Mouse (Mus musculus) midbrain, embryonic 15.5 days (tissue): ENCODE data around the gene Ccdc40. TPM values are rescaled to one million over a fixed set of nuclear protein-coding genes. Genes with fewer than 3 reads are reported as not detected.
"Not testable (repeated sequence)": the region's sequence is repeated elsewhere in the genome, so short reads cannot be mapped to it uniquely, and the experiment has no call there.

Experiments
- ATAC-seq: fragments of 200-750 bp; cut with Nextera tagmentation; replicated peaks from 2 replicates; pipeline ENCODE4 v1.8.0; 2017; ENCODE audit warnings: moderate TSS enrichment
- H3K27ac ChIP-seq: fragments of 300-500 bp; sonication (generic); 2 replicates; pipeline ENCODE4 v1.5.1; 2015; ENCODE audit warnings: mild to moderate bottlenecking, inconsistent platforms
- H3K27me3 ChIP-seq: fragments of 300-500 bp; sonication (generic); replicated peaks from 2 replicates; pipeline ENCODE4 v1.6.1; 2015; ENCODE audit warnings: inconsistent platforms
- H3K36me3 ChIP-seq: fragments of 300-500 bp; sonication (generic); replicated peaks from 2 replicates; pipeline ENCODE4 v1.6.1; 2015; ENCODE audit warnings: inconsistent platforms
- H3K4me1 ChIP-seq: fragments of 300-500 bp; sonication (generic); 2 replicates; pipeline ENCODE4 v1.6.1; 2015; ENCODE audit warnings: inconsistent platforms
- H3K4me2 ChIP-seq: fragments of 300-500 bp; sonication (generic); 2 replicates; pipeline ENCODE4 v1.6.1; 2015; ENCODE audit warnings: inconsistent platforms, mild to moderate bottlenecking, moderate library complexity
- H3K4me3 ChIP-seq: fragments of 300-500 bp; sonication (generic); 2 replicates; pipeline ENCODE4 v1.5.1; 2015; ENCODE audit warnings: mild to moderate bottlenecking, inconsistent platforms
- H3K9ac ChIP-seq: fragments of 300-500 bp; sonication (generic); 2 replicates; pipeline ENCODE4 v1.6.1; 2015; ENCODE audit warnings: mild to moderate bottlenecking, inconsistent platforms
- H3K9me3 ChIP-seq: fragments of 300-500 bp; sonication (generic); 2 replicates; pipeline ENCODE4 v1.6.1; 2016; ENCODE audit warnings: inconsistent platforms
- WGBS: fragments of 180-500 bp; shearing (Covaris S2); methylation state at CpG from one replicate; pipeline ENCODE4 v1.1.7; 2015; ENCODE audit warnings: mixed read lengths; 5-methylcytosine and 5-hydroxymethylcytosine counted together
- polyA plus RNA-seq: library from polyadenylated mRNA; unstranded; fragments of >200 nt; fragmentation: Nextera tagmentation; extraction: Ambion mirVana; gene quantifications from 2 replicates; pipeline ENCODE4 v1.2.1, GENCODE M21; 2015

The Ccdc40 gene
- polyA plus RNA-seq, 1 experiment from 2014 or later: 21.5 TPM

- no peak for ATAC-seq
- Histone ChIP-seq H3K27me3 (no peaks in the 10 kb centered on the region), H3K27ac (no peak overlapping the region), H3K4me2 (peak overlapping the region; percentile 12), H3K4me3 (no peak overlapping the region), H3K36me3 (no peaks in the 10 kb centered on the region), H3K4me1 (peaks cover 77% of the 10 kb centered on the region), H3K9me3 (no peaks in the 10 kb centered on the region), H3K9ac (no peak overlapping the region)
- 76% methylated on average over 9 of the region's 9 CpGs for WGBS
Measured at GRCm38 (mm10) chr11:119225634-119226033, 2.7 kb upstream of the Ccdc40 start.

GRCm38 (mm10) chr11:119227591-119227990 is 781 bp upstream of the Ccdc40 start:
- Histone ChIP-seq H3K4me3 (peak overlapping the region; percentile 96), H3K9ac (peak overlapping the region; percentile 97), H3K4me2 (peak overlapping the region; percentile 100), H3K9me3 (no peaks in the 10 kb centered on the region), H3K27me3 (no peaks in the 10 kb centered on the region), H3K4me1 (peaks cover 66% of the 10 kb centered on the region), H3K27ac (peak overlapping the region; percentile 87), H3K36me3 (no peaks in the 10 kb centered on the region)
- 1% methylated on average over 12 of the region's 12 CpGs for WGBS
- no peak for ATAC-seq

- Histone ChIP-seq H3K27ac (peak overlapping the region; percentile 87), H3K4me3 (peak overlapping the region; percentile 96), H3K4me2 (peak overlapping the region; percentile 100), H3K9me3 (no peaks in the 10 kb centered on the region), H3K9ac (peak overlapping the region; percentile 97), H3K27me3 (no peaks in the 10 kb centered on the region), H3K4me1 (peaks cover 52% of the 10 kb centered on the region), H3K36me3 (no peaks in the 10 kb centered on the region)
- 1% methylated on average over 34 of the region's 34 CpGs for WGBS
- ATAC-seq: peak; percentile 92
Measured at GRCm38 (mm10) chr11:119228846-119229626, 664 bp downstream of the Ccdc40 start.

- Histone ChIP-seq H3K27me3 (no peaks in the 10 kb centered on the region), H3K4me3 (no peak overlapping the region)
- 92% methylated on average over 10 of the region's 10 CpGs for WGBS
Measured at GRCm38 (mm10) chr11:119234770-119235169, 6.4 kb downstream of the Ccdc40 start.

GRCm38 (mm10) chr11:119235596-119235995 is 7.2 kb downstream of the Ccdc40 start:
- Histone ChIP-seq H3K36me3 (0 out of 2 replicates have a peak, but pooled peaks cover 3% of the 10 kb centered on the region), H3K27me3 (no peaks in the 10 kb centered on the region), H3K4me2 (no peak overlapping the region), H3K4me1 (peaks cover 7% of the 10 kb centered on the region; the same call in 1 of the 2 replicates), H3K27ac (no peak overlapping the region), H3K9ac (no peak overlapping the region), H3K9me3 (no peaks in the 10 kb centered on the region), H3K4me3 (no peak overlapping the region)
- 88% methylated on average over 4 of the region's 4 CpGs for WGBS
- ATAC-seq: no peak

More at GRCm38 (mm10) chr11:119234770-119235169, 6.4 kb downstream of the Ccdc40 start:
- no peak overlapping the region for H3K4me2 ChIP-seq
- H3K4me1 ChIP-seq: peaks cover 15% of the 10 kb centered on the region
- no peak for ATAC-seq
- 0 out of 2 replicates have a peak, but pooled peaks cover 3% of the 10 kb centered on the region for H3K36me3 ChIP-seq
- H3K27ac ChIP-seq: no peak overlapping the region
- H3K9me3 ChIP-seq: no peaks in the 10 kb centered on the region
- no peak overlapping the region for H3K9ac ChIP-seq

GRCm38 (mm10) chr11:119236354-119236753 is 8.0 kb downstream of the Ccdc40 start:
- no peak for ATAC-seq
- 0 out of 2 replicates have a peak, but pooled peaks cover 3% of the 10 kb centered on the region for H3K36me3 ChIP-seq
- H3K4me2 ChIP-seq: no peak overlapping the region
- WGBS: 44% methylated on average over 8 of the region's 8 CpGs
- H3K27ac ChIP-seq: no peak overlapping the region
- H3K4me1 ChIP-seq: peaks cover 6% of the 10 kb centered on the region; the same call in 1 of the 2 replicates
- H3K27me3 ChIP-seq: no peaks in the 10 kb centered on the region
- no peaks in the 10 kb centered on the region for H3K9me3 ChIP-seq
- no peak overlapping the region for H3K9ac ChIP-seq
- no peak overlapping the region for H3K4me3 ChIP-seq

GRCm38 (mm10) chr11:119237007-119237406 is 8.6 kb downstream of the Ccdc40 start:
- 40% methylated on average over 3 of the region's 3 CpGs for WGBS
- Histone ChIP-seq H3K36me3 (0 out of 2 replicates have a peak, but pooled peaks cover 3% of the 10 kb centered on the region), H3K4me1 (peaks cover 6% of the 10 kb centered on the region; the same call in 1 of the 2 replicates), H3K9me3 (no peaks in the 10 kb centered on the region), H3K4me3 (no peak overlapping the region), H3K9ac (no peak overlapping the region), H3K4me2 (no peak overlapping the region), H3K27ac (no peak overlapping the region), H3K27me3 (no peaks in the 10 kb centered on the region)
- no peak for ATAC-seq

GRCm38 (mm10) chr11:119237568-119238304 is 9.4 kb downstream of the Ccdc40 start:
- H3K4me3 ChIP-seq: peak overlapping the region; percentile 23
- peaks cover 6% of the 10 kb centered on the region; the same call in 1 of the 2 replicates for H3K4me1 ChIP-seq
- 0 out of 2 replicates have a peak, but pooled peaks cover 3% of the 10 kb centered on the region for H3K36me3 ChIP-seq
- H3K9me3 ChIP-seq: no peaks in the 10 kb centered on the region
- peak; percentile 38; the same call in 1 of the 2 replicates for ATAC-seq
- H3K27ac ChIP-seq: peak overlapping the region; percentile 31; the same call in 1 of the 2 replicates
- 40% methylated on average over 20 of the region's 20 CpGs for WGBS
- no peak overlapping the region for H3K9ac ChIP-seq
- H3K27me3 ChIP-seq: no peaks in the 10 kb centered on the region
- peak overlapping the region; percentile 43 for H3K4me2 ChIP-seq

GRCm38 (mm10) chr11:119238305-119238721 is 9.9 kb downstream of the Ccdc40 start:
- Histone ChIP-seq H3K9me3 (no peaks in the 10 kb centered on the region), H3K36me3 (0 out of 2 replicates have a peak, but pooled peaks cover 3% of the 10 kb centered on the region), H3K4me3 (peak overlapping the region; percentile 23), H3K4me1 (peaks cover 6% of the 10 kb centered on the region; the same call in 1 of the 2 replicates), H3K27ac (peak overlapping the region; percentile 17; the same call in 1 of the 2 replicates), H3K9ac (no peak overlapping the region), H3K4me2 (peak overlapping the region; percentile 43), H3K27me3 (no peaks in the 10 kb centered on the region)
- 25% methylated on average over 11 of the region's 11 CpGs for WGBS
- peak; percentile 72 for ATAC-seq

- Histone ChIP-seq H3K4me3 (no peak overlapping the region), H3K4me1 (peaks cover 6% of the 10 kb centered on the region; the same call in 1 of the 2 replicates), H3K27me3 (no peaks in the 10 kb centered on the region), H3K27ac (no peak overlapping the region), H3K9ac (no peak overlapping the region), H3K9me3 (no peaks in the 10 kb centered on the region), H3K36me3 (0 out of 2 replicates have a peak, but pooled peaks cover 3% of the 10 kb centered on the region), H3K4me2 (no peak overlapping the region)
- ATAC-seq: no peak
- 87% methylated on average over 12 of the region's 12 CpGs for WGBS
Measured at GRCm38 (mm10) chr11:119239480-119239879, 11.1 kb downstream of the Ccdc40 start.

- not testable (repeated sequence) for H3K27ac ChIP-seq, H3K36me3 ChIP-seq, H3K4me3 ChIP-seq, H3K4me1 ChIP-seq, H3K4me2 ChIP-seq, H3K27me3 ChIP-seq, H3K9me3 ChIP-seq, H3K9ac ChIP-seq, ATAC-seq
- WGBS: 93% methylated on average over 6 of the region's 6 CpGs
Measured at GRCm38 (mm10) chr11:119245543-119245942, 17.2 kb downstream of the Ccdc40 start.

GRCm38 (mm10) chr11:119249011-119249410 is 20.6 kb downstream of the Ccdc40 start:
- Histone ChIP-seq H3K4me2 (no peak overlapping the region), H3K4me3 (no peak overlapping the region), H3K36me3 (no peaks in the 10 kb centered on the region), H3K27me3 (no peaks in the 10 kb centered on the region), H3K9ac (no peak overlapping the region), H3K4me1 (peaks cover 20% of the 10 kb centered on the region), H3K9me3 (no peaks in the 10 kb centered on the region), H3K27ac (no peak overlapping the region)
- no peak for ATAC-seq
- 32% methylated on average over 6 of the region's 6 CpGs for WGBS
